Mouse (Mus musculus): ENCODE data around the gene Lag3. TPM values are rescaled to one million over a fixed set of nuclear protein-coding genes. Genes with fewer than 3 reads are reported as not detected.

The Lag3 gene
- 3.1 and 3.5 TPM in 2 replicates for polyA plus RNA-seq (2015; fragmentation: Nextera tagmentation; extraction: Ambion mirVana)

GRCm38 (mm10) chr6:124911533-124912218, at the start of gene Lag3:
Lag3 (minus strand) TSS chr6:124911705.
- Histone ChIP-seq H3K4me2 (peak within 1 kb of the TSS; percentile 21; the same call in 1 of the 2 replicates), H3K36me3 (peaks cover 17% of the 10 kb centered on the region), H3K27me3 (no peaks in the 10 kb centered on the region), H3K27ac (replicated peaks) (0 out of 2 replicates have a peak within 1 kb of the TSS, but pooled peaks have one; percentile 25), H3K4me3 (no peak within 1 kb of the TSS), H3K9me3 (no peaks in the 10 kb centered on the region), H3K9ac (no peak within 1 kb of the TSS), H3K4me1 (replicated peaks) (peaks cover 42% of the 10 kb centered on the region)
- no peak for ATAC-seq (ENCODE audit: low FRiP score, low read depth)
- 21% methylated on average over 12 of the region's 13 CpGs for WGBS

DNA sequence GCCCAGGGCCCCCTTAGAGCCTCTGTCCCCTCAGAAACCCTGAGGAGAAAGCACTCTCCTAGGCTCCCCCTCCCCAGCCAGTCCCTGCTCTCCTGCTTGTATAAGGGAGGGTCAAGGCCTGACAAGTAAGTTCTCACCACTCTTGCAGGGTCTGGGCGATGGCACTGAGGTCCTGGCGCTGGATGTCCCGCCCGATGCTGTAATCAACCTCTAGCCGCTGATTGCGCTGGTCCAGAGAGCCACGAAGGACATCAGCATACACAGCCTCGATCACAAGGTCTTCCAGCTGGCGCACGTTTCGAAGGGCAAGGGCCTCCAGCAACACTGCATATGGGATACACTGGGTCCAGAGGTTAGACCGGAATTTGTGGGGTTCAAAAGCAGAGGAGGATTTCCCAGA, 49.5 kb upstream of the Lag3 start:
- Histone ChIP-seq H3K9ac (no peak overlapping the region), H3K36me3 (peaks cover 37% of the 10 kb centered on the region)

DNA sequence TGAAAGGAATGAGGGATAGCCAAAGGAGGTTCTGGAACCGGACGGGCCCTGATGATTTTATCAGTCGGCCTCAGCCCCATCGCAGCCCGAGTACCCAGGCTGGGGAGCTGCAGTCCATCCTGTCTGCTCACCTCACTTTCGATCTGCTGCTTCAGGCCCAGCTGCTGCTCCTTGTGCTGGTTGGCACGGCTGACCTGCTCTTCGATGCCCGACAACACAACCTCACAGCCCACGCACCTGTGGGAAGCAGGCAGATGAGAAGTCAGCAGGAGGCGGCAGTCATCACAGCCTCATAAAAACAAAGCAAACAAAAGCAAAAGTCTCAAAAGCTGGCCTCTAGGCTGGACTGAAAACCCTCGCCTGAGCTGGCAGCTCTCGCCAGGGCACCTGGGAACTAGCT, 48.5 kb upstream of the Lag3 start:
- Histone ChIP-seq H3K4me2 (no peak overlapping the region), H3K9ac (no peak overlapping the region), H3K4me1 (replicated peaks) (peaks cover 9% of the 10 kb centered on the region), H3K9me3 (no peaks in the 10 kb centered on the region), H3K27me3 (no peaks in the 10 kb centered on the region), H3K4me3 (no peak overlapping the region), H3K27ac (replicated peaks) (no peak overlapping the region), H3K36me3 (peaks cover 37% of the 10 kb centered on the region)
- ATAC-seq (ENCODE audit: low FRiP score, low read depth) = no peak
- 93% methylated on average over 13 of the region's 13 CpGs for WGBS

More for the DNA sequence above, 49.5 kb upstream of the Lag3 start:
- Histone ChIP-seq H3K27me3 (no peaks in the 10 kb centered on the region), H3K4me1 (replicated peaks) (peaks cover 11% of the 10 kb centered on the region), H3K9me3 (no peaks in the 10 kb centered on the region), H3K27ac (replicated peaks) (no peak overlapping the region), H3K4me3 (no peak overlapping the region), H3K4me2 (no peak overlapping the region)
- no peak for ATAC-seq (ENCODE audit: low FRiP score, low read depth)
- WGBS = 94% methylated on average over 12 of the region's 12 CpGs

- peaks cover 37% of the 10 kb centered on the region for H3K36me3 ChIP-seq
- no peaks in the 10 kb centered on the region for H3K27me3 ChIP-seq
- no peak overlapping the region for H3K9ac ChIP-seq
- WGBS = 85% methylated on average over 3 of the region's 3 CpGs
- no peak overlapping the region for H3K27ac ChIP-seq (replicated peaks)
- H3K4me2 ChIP-seq = no peak overlapping the region
- no peak for ATAC-seq (ENCODE audit: low FRiP score, low read depth)
- H3K9me3 ChIP-seq = no peaks in the 10 kb centered on the region
- no peak overlapping the region for H3K4me3 ChIP-seq
- H3K4me1 ChIP-seq (replicated peaks) = no peaks in the 10 kb centered on the region
These were observed 46.6 kb upstream of the Lag3 start for GRCm38 (mm10) chr6:124958127-124958526.

DNA sequence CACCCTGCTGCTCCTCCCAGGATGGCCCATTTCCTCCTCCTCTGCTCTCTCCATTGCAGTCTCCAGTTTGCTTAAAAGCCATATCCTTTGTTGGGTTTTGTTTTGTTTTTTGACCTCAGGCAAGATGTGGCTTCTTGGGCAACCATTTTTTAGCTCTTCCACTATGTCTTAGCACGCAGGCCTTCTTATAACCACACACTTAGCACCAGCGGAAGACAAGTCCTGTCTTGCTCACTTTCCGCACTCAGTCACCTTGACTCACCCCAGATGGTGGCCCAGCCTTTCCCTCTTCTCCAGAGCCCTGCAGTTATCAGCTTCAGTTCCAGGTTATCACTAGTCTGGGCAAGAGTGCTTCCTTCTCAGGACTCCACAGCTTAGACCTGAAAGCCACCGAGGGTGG, 43.7 kb upstream of the Lag3 start:
- Histone ChIP-seq H3K4me1 (replicated peaks) (no peaks in the 10 kb centered on the region), H3K9ac (no peak overlapping the region), H3K9me3 (no peaks in the 10 kb centered on the region), H3K27me3 (no peaks in the 10 kb centered on the region), H3K4me2 (no peak overlapping the region), H3K36me3 (peaks cover 27% of the 10 kb centered on the region), H3K4me3 (no peak overlapping the region), H3K27ac (replicated peaks) (no peak overlapping the region)
- ATAC-seq (ENCODE audit: low FRiP score, low read depth) = no peak
- 98% methylated on average over 4 of the region's 4 CpGs for WGBS

GRCm38 (mm10) chr6:124953991-124954715, 42.6 kb upstream of the Lag3 start:
- ATAC-seq (ENCODE audit: low FRiP score, low read depth) = no peak
- H3K4me1 ChIP-seq (replicated peaks) = no peaks in the 10 kb centered on the region
- peaks cover 18% of the 10 kb centered on the region for H3K36me3 ChIP-seq
- H3K27me3 ChIP-seq = no peaks in the 10 kb centered on the region
- H3K4me3 ChIP-seq = no peak overlapping the region
- no peak overlapping the region for H3K27ac ChIP-seq (replicated peaks)
- WGBS = 86% methylated on average over 2 of the region's 2 CpGs
- H3K9me3 ChIP-seq = no peaks in the 10 kb centered on the region
- H3K4me2 ChIP-seq = no peak overlapping the region
- no peak overlapping the region for H3K9ac ChIP-seq

- Histone ChIP-seq H3K4me3 (no peak overlapping the region), H3K36me3 (peaks cover 7% of the 10 kb centered on the region), H3K4me1 (replicated peaks) (no peaks in the 10 kb centered on the region), H3K27me3 (no peaks in the 10 kb centered on the region), H3K4me2 (no peak overlapping the region), H3K9ac (no peak overlapping the region), H3K27ac (replicated peaks) (no peak overlapping the region), H3K9me3 (no peaks in the 10 kb centered on the region)
- no peak for ATAC-seq (ENCODE audit: low FRiP score, low read depth)
- WGBS = 90% methylated on average over 3 of the region's 3 CpGs
These were observed 32.0 kb upstream of the Lag3 start for GRCm38 (mm10) chr6:124943526-124943925.

GRCm38 (mm10) chr6:124941679-124942078, 30.2 kb upstream of the Lag3 start:
- Histone ChIP-seq H3K9me3 (no peaks in the 10 kb centered on the region), H3K36me3 (peaks cover 24% of the 10 kb centered on the region), H3K27me3 (no peaks in the 10 kb centered on the region), H3K4me2 (no peak overlapping the region), H3K27ac (replicated peaks) (no peak overlapping the region), H3K4me3 (no peak overlapping the region), H3K4me1 (replicated peaks) (no peaks in the 10 kb centered on the region), H3K9ac (no peak overlapping the region)
- WGBS = 95% methylated on average over 1 of the region's 1 CpGs
- ATAC-seq (ENCODE audit: low FRiP score, low read depth) = no peak

DNA sequence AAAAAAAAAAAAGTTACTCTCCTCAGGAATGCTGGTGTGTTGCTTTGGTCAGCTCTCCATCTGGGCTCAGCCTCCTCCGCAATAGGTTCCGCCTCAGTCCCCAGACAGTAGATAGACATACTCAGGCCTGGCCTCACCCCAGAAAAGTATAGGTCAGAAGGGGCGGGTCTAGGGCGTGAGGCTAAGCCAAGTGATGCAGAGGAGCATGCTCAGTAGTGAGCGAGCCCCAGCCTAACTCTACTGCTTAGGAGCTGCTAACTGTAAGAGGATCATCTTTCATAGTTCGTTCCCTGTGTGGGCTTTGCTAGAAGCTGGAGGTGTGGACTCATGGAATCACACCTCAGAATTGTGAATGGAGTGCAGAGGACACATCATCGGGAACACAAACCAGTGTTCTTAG, 27.0 kb upstream of the Lag3 start:
- Histone ChIP-seq H3K36me3 (peaks cover 53% of the 10 kb centered on the region), H3K4me3 (no peak overlapping the region), H3K9me3 (no peaks in the 10 kb centered on the region), H3K9ac (no peak overlapping the region), H3K4me1 (replicated peaks) (peaks cover 4% of the 10 kb centered on the region; the same call in 1 of the 2 replicates), H3K4me2 (no peak overlapping the region), H3K27me3 (no peaks in the 10 kb centered on the region), H3K27ac (replicated peaks) (no peak overlapping the region)
- 98% methylated on average over 7 of the region's 7 CpGs for WGBS
- ATAC-seq (ENCODE audit: low FRiP score, low read depth) = no peak

GRCm38 (mm10) chr6:124937493-124937892, 26.0 kb upstream of the Lag3 start:
- no peak overlapping the region for H3K27ac ChIP-seq (replicated peaks)
- H3K4me1 ChIP-seq (replicated peaks) = peaks cover 13% of the 10 kb centered on the region
- H3K27me3 ChIP-seq = no peaks in the 10 kb centered on the region
- no peak overlapping the region for H3K4me3 ChIP-seq
- WGBS = 86% methylated on average over 2 of the region's 2 CpGs
- no peaks in the 10 kb centered on the region for H3K9me3 ChIP-seq
- H3K9ac ChIP-seq = no peak overlapping the region
- H3K4me2 ChIP-seq = no peak overlapping the region
- ATAC-seq (ENCODE audit: low FRiP score, low read depth) = no peak
- H3K36me3 ChIP-seq = peaks cover 58% of the 10 kb centered on the region

DNA sequence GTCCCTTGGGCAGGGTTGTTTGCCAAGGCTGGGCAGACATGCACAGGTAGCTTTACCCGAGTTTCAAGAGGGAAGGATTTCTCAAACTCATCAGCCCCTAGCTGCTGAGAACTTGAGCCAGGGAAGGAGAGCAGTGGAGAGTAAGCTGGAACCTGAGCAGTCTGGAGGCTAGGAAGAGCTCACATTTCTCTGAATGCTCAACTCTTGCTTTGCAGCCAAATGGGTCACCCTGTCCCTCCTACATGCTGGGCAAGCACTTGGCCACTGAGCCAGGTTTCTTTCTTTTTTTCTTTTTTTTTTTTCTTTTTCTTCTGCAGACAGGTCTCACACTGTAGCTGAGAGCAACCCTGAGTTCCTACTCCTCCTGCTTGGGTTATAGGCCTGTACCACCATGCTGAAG, 25.2 kb upstream of the Lag3 start:
- Histone ChIP-seq H3K4me2 (no peak overlapping the region), H3K27me3 (no peaks in the 10 kb centered on the region), H3K4me1 (replicated peaks) (peaks cover 19% of the 10 kb centered on the region), H3K9me3 (no peaks in the 10 kb centered on the region), H3K36me3 (peaks cover 58% of the 10 kb centered on the region), H3K27ac (replicated peaks) (no peak overlapping the region), H3K9ac (no peak overlapping the region), H3K4me3 (no peak overlapping the region)
- no peak for ATAC-seq (ENCODE audit: low FRiP score, low read depth)
- 78% methylated on average over 1 of the region's 1 CpGs for WGBS

DNA sequence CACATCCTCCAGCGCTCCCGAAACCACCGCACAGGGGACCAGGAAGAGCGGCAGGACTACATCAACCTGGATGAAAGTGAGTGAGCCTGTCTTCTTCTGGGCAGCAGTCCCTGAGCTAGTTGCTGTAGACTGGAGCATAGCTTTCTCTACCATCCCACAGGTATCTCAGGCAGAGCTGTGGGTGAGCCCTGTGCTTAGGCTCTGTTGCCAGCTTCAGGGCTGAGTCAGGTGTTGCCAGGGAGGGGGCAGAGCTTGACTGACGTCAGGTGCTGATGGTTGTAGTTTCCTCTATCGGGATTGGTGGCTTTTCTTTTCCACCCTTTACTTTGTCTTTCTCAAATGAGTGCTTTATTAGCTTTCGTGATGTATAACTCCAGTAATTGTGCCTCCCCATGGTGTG, 23.2 kb upstream of the Lag3 start:
- peaks cover 28% of the 10 kb centered on the region for H3K4me1 ChIP-seq (replicated peaks)
- peaks cover 58% of the 10 kb centered on the region for H3K36me3 ChIP-seq
- no peak for ATAC-seq (ENCODE audit: low FRiP score, low read depth)
- no peak overlapping the region for H3K9ac ChIP-seq
- no peaks in the 10 kb centered on the region for H3K9me3 ChIP-seq
- H3K4me3 ChIP-seq = no peak overlapping the region
- no peak overlapping the region for H3K4me2 ChIP-seq
- H3K27me3 ChIP-seq = no peaks in the 10 kb centered on the region
- WGBS = 91% methylated on average over 7 of the region's 7 CpGs
- no peak overlapping the region for H3K27ac ChIP-seq (replicated peaks)

All from hindbrain, embryonic 15.5 days (tissue).